Mouse (Mus musculus) hindlimb bud, embryonic 11.5 days (tissue): ENCODE results near the gene Myadml2.
"Not testable (repeated sequence)": the region's sequence is repeated elsewhere in the genome, so short reads cannot be mapped to it uniquely, and the experiment has no call there.

Experiments used
- DNase-seq: peaks from one replicate; pipeline ENCODE4 v3.0.0-alpha.2; 2012; ENCODE audit warnings: low read depth, low spot score; ENCODE audit errors: extremely low spot score

Gene Myadml2

DNA sequence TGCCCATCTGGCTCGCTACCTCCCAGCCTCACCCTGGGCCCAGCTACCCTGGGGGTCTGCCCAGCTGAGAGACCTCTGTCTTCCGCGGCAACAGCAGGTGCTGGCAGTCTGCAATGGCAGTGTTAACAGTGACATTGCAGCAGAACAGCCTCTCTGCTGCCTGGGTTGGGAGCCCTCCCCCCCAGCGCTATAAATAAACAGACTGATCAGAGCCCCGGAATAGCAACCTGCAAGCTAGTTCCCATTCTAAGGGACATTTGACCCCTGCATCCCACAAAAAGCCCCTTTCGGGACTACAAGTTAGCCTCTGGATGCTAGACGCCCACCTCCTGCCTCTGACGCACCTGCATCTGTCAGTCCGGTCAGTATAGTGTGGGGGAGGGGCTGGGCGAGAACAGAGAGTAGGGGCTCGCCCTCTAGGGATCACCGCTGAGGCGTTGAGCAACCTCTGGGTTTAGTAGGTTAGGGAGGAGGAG, at the start of gene Myadml2:
Myadml2 (minus strand) TSS at position 158 of the 476 bp plus-strand sequence.
- DNase-seq = no peak

DNA sequence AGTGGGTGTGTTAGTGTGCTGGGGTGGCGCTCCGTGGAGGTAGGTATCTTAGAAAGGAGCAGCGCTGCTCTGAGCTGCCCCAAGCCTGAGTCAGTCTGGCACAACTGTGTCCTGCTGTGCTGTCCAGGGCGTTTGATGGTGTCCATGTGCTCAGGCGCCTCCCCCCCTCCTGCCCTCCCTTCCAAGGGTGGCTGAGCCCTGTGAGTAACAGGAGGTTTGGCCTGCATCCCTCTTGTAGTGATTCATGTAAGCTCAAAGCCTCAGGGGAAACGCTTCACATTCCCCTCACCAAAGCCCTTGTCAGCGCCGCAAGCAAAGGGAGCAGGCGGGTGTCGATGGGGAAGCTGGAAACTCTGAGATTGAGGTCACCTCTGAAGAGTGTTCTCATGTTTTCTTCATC, 49.8 kb upstream of the Myadml2 start:
- no peak for DNase-seq

DNA sequence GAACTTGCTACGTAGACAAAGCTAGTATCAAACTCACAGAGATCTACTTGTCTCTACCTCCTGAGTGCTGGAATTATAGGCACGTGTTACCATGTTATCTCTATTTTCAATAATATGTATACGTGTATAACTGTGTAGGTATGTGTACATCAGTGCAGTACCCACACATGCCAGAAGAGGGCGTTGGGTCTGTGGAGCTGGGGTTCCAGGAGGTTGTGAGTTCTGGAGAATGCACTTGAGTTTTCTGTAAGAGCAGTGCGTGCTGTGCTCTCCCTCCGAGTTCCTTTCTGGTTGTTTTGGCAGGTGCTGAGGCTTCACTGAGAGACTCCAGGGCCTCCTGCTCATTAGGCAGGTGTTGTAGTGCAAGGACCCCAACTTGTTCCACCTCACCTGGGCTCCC, 48.6 kb upstream of the Myadml2 start:
- DNase-seq = no peak

DNA sequence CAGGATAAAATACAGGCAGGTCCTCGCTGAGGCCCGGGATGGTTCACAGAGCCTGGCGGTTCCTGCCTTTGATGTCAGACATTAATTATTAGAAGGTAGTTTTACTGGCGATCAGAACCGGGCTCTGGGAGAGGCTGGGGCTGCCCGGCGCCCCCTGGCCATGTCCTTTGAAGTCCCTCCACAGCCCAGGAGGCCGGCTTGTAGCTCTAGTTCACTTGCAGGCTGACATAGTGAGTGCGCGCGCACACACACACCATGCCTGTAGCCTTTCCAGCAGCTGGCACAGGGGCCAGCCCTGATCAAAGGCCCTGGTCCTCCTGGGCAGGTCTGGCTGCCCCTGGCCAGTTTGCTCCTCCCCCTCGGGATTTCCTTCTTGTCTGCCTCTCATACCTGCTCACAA, 47.7 kb upstream of the Myadml2 start:
- DNase-seq = no peak

DNA sequence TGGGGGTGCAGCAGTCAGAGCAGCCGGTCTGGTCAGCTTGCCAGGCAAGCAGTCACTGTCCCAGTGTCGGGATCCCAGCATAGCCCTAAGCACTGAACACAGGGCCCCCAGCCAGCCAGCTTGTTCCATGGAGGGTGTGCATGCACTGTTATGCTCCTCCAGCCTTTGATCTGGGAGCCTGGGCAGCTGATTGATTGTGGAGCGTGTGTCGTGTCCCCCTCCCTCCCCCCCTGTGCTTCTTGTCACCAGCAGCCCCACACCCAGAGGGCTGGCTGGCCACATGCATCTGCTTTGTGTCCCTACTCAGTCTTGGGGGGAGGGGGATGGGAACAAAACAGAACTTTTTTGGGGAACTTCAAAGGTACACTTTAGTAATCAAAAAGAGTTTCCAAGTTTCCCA, 47.2 kb upstream of the Myadml2 start:
- DNase-seq = no peak

DNA sequence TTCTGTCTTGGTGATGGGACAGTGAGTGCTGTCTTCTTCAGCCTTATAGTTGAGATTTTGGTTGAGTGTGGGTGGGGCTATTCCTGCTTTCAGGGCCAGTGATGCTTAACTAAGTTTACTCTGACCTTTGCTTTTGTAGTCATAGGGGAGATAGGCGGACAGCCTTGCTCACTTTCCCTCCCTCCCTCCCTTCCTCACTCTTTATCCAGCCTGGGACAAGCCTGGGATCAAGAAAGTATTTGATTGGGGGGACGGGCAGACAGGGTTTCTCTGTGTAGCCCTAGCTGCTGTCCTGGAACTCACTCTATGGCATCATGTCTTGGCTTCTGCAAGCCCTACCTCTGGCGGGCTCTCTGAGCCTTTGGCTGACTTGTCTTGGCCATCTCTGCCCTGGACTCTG, 45.5 kb upstream of the Myadml2 start:
- no peak for DNase-seq

DNA sequence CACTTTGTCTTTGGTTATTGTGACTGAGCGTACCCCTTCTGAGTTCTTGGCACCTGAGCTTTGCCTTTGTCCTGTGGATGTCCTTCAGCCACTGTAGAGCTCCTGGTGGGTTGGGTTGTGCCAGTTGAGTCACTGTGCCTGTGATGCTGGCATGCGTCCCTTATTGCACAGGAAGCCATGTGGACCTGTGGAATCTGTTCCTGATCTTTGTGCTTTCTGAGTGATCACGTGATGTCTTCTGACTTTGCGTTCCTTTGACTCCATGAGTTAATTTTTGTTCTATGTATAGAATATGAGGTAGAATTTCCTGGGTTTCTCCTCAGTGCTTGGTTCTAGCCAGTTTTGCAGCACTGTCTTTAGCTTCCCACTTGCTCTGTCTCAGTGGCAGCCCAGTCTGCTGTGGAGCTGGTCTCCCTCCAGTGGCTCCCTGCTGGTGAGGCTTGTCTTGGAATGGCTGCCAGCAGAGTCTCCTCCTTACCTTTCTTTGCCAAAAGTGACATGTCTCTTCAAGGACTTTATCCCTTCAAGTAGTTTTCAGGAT, 44.6 kb upstream of the Myadml2 start:
- no peak for DNase-seq

DNA sequence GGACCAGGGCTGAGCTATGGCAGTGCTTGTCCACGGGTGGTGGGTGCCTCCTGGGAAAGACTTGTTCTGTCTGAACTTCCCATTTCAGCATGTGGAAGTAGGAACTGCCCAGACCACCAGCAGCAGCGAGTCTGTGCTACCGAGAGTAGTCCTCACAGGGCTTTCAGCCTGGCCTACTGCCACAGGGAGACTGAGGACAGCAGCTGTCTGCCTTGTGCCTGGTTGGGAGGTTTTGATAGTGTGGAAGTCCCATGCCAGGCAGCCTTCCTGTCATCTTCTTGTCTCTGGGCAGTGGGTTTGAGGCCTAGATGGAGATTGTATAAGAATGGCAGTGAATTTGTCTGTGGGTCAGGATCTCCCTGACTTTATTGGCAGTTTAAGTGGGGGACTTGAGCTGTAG, 41.4 kb upstream of the Myadml2 start:
- DNase-seq = no peak

DNA sequence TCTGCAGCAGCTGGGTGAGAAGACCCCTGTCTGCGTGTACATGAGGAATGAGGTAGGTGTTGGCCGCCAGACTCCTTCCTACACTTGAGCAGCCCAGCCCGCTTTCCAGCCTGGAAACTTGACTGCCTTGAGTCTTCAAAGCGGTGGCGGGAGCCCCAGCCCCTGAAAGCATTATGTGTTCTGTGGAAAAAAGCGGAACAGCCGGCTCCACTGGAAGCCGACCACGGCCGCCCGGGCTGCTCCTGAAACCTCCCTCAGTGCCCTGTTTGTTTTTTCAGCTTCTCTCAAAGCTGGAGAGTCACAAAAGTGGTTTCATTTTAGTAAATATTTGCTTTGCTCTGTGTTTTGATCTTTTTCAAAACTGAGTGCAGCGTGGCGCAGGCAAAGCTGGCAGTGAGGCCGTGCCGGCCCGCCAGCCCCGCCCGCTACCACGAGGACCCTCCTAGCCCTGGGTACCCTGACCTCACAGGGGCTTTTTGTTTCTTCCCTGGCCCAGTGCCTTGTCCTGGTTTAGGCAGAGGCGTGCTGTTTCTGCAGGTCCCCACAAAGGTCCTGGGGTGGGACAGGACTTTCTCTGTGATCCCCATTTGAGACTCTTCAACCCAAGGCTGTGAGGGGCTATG, 38.8 kb upstream of the Myadml2 start:
- DNase-seq = no peak

DNA sequence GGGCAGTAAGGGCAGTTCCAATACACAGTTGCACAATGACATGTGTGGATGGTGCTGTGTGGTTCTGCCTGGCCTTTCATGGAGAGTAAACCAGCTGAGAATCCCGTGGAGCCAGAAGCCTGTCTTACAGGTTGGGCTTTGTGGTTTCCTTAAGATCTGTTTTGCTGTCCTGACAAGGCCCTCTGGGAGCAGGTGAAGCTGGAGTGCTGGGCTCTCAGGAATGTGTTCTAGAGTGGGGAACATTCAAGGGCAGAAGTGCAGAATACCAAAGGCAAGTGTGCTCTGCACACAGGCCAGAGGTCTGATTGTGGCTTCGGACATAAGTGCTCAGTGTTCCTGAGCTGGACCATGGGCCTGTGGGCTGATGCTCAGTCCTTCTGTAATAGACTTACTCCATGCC, 36.7 kb upstream of the Myadml2 start:
- DNase-seq = no peak

DNA sequence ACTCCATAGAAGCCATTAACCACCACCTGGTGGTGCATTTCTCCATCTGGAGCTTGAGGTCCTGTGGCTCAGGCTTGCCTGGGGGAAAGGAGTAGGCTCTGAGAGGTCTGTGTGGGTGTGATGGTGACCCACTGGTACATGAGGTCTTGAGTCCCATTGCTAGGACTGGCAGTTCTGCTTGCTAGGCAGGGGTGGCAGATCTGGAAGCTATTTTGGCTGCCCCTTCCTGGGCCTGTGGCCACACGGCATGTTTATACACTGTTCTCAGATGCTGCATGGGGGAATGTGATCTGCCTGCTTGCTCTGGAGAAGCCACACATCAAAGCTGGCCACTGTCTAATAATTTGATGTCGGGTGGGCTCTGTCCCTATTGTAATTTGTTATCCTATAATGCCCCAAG, 36.1 kb upstream of the Myadml2 start:
- DNase-seq = no peak

DNA sequence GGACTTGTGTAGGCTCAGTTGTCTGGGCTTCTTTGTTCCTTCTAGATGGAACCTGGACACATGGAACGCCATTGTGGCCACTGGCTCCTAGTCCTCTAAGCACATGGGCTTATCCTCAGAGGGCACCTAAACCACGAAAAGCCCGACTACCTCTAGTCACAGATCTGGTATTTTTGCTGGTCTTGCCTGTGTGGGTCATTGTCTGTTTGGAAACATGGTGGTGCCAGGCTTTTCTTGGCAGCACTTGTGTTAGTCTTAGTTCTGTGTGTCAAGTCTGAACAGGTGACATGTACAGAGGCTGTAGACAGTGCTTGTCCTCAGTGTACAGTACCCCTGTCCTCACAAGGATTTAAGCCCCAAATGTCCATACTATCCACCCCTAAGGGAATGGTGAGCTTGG, 35.6 kb upstream of the Myadml2 start:
- no peak for DNase-seq

DNA sequence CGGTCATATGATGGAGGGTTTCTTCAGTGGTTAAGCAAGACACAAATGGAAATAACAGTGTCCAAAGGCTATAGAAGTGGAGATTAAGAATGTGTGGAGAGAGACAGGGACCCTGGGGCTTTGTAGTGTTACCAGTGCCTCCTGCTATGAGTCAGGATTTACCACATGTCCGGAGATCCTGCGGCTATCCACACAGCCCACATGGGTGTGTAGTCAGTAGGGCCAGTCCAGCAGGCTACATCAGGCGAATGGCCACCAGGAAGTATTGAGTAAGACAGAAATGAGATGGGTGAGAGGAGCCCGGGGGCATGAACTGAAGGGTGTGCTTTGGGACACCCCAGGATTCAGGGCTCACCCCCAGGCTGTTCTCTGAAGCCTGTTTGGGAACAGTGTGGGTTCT, 34.7 kb upstream of the Myadml2 start:
- no peak for DNase-seq

DNA sequence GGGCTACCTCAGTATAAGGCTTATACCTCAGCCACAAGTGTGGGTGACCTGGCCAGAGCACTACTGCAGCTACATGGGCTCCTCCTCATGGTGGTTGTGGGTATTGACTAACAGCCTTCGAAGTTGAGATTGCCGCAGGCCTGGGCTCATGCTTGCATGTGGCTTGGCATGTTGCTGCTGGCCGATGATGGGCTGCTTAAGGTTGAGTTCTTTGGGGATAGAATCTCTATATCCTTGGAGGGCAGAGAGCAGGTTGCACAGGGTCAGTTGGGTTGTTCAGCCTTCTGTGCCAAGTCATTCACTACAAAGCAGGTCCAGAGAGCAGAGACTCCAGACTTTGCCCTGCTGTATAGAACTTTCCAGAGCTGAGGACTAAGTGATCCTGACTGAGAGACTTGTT, 32.0 kb upstream of the Myadml2 start:
- DNase-seq = no peak

DNA sequence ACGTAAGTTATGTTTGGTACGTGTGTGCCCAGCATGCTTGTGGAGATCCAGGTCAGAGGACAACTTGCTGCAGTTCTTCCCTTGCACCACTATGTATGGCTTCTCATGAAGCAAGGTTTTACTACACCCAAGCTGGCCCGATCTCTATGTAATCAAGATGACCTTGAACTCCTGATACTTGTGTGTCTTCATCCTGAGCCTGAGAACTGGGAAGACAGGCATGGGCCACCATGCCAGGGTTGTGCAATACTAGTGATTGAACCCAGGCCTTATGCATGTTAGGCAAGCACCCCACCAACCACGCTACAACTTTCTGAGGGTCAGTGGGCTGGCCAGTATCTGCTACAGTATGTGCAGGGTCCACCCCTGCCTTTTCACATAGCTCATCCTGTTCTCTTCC, 29.0 kb upstream of the Myadml2 start:
- DNase-seq = no peak

DNA sequence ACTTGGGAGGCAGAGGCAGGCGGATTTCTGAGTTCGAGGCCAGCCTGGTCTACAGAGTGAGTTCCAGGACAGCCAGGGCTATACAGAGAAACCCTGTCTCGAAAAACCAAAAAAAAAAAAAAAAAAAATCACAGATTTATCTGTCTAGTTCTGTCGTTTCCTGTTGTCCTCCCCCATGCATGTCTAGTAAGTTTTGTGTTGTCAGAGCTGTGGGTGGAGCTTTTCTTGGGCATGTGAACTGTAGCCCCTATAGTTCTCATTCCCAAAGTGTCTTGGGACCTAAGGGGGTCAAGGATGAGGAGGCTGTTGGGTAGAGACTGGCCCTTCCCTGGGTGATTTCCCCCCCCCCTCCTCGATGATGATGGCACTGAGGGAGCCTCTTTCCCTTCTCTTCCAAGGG, 27.9 kb upstream of the Myadml2 start:
- not testable (repeated sequence) for DNase-seq

DNA sequence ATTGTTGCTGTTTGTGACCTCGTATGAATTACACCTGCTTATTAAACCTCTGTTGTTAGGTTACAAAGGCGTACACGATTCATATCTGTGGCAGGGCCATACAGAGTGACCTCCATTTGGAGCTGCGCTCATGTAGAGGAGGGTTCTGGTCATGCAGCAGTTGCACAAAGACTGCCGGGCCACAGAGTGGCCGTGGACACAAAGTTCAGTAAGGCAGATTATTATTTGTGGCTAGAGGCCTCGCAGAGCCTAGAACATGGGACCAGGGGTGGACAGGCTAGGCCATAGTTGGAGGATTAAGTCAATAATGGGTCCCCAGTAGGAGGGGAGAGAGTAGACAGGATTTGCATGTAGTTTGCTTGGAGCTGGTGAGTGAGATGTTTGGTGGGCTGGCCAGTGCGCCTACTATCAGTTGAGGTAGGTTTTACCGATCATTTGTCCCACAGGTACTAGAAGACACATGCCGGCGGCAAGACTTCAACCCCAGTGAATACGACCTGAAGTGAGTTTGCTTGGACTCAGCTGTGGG, 25.7 kb upstream of the Myadml2 start:
- DNase-seq = no peak

DNA sequence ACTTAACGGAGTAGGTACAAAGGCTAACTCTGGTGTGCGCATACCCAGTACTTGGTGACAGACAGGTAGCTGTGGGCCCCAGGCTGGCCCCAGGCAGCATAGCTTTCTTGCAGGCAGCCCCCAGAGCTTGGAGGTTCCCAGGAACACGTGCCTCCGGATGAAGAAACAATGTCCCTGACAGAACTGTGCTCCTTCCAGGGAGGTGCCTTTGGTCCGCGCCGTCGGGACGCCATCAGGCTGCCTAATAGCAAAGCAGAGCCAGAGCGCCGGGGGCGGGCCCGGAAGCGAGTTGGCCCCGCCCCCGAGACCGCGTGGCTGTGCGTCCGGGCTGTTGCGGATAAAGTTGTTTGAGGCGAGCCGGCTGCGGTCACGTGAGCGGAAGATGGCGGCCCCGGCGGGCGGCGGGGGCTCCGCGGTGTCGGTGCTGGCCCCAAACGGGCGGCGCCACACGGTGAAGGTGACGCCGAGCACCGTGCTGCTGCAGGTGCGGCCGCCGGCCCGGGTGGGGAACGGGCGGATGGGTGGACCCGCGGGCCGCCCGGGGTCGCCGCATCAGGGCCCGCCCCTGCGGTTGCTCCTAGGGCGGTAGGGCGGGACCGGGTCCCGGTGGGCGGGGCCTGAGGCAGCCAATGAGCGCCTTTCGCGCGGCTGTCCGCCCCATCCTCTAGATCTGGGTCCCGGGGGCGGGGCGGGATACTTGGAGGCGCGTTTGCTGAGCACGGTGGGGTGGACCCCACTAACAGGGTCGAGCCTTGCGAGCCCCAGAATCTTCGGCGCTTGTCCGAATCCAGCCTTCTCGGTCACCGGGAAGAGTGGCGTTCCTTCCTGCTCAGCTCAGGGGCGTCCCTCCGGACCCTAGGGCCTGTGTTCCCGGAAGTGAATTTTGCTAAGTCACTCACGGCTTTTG, 25.0 kb upstream of the Myadml2 start, which contains the start of gene Aspscr1:
Aspscr1 (plus strand) TSS at position 287 of the 907 bp plus-strand sequence.
- DNase-seq = peak; percentile 72

DNA sequence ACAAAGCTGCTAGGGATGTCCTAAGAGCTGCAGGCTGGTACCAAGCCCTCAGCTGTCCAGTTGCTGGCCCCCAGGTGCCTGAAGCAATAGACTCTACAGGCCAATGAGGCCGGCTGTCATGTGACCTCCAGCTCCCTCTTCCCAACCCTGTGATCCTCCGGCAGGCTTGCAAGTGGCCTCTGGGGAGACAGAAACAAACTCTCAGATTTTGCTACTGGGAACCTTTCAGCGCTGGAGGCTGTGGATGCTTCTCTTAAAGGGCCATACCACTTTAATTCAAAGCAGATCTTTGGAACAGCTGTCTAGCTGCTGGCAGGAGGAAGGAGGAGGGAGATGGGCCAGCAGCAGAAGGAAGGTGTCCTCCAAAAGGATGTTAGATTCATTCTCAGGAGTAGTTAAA, 18.7 kb upstream of the Myadml2 start:
- no peak for DNase-seq

DNA sequence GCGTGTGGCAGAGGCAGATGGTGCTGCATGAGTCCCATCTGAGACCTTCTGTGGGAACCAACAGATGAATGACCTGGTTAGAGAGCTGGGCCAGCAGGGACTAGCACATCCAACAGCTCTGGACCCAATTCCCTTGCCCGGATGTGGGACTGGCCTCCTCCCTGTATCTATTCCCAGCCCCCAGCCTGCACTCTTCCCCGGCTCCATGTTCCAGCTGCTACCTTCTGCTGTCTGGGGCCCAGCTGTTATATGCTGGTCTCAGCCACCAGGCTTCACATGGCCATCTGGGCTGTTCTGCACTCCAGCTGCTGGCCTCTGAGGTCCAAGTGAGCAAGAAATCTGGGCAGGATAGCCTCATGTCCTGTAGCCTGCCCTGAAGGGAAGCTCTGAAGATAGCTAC, 17.4 kb upstream of the Myadml2 start:
- no peak for DNase-seq

DNA sequence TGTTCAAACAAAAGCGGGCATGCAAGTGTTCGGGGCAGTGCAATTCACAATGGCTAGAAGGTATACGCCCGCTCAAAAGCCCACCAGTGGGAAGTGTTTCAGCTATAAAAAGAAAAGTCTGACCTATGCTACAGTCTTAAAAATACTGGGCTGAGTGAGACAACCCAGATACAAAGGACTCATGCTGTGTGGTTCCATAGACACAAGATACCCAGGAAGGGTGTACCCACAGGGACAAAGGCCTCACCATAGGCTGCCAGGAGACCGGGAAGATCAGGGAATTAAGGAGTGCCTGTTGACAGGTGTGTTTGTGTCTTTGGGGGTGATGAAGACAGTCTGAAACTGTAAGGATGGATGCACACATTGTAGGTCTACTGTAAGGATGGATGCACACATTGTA, 15.8 kb upstream of the Myadml2 start:
- no peak for DNase-seq

DNA sequence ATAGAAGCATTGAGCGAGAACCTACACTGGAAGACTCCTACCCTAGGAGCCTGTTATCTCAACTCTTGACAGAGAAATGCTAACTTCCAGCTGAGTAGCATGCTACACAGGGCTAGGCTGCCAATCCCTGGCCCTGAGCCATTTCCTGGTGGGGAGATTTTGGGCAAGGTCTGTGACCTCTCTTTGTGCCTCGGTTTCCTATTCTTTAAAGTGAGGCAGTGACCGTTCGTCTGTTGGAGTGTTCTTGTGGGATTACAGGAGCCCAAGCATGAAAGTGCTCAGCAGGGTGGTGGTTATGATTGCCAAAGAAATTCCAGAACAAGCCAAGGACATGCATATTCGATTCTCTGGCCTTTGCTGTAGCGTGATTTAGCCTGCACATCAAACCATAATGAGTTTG, 14.8 kb upstream of the Myadml2 start:
- DNase-seq = no peak
